Mouse (Mus musculus) ES-Bruce4 (cell line): ENCODE measurements around the gene Xylt2. TPM values are rescaled to one million over a fixed set of nuclear protein-coding genes. Genes with fewer than 3 reads are reported as not detected.
A peak's percentile ranks its signal among the peaks of the same experiment; 100 is the strongest.
"Not testable (repeated sequence)": the region's sequence is repeated elsewhere in the genome, so short reads cannot be mapped to it uniquely, and the experiment has no call there.

Experiments used
- H3K27ac ChIP-seq: 2 replicates; pipeline ENCODE4 v1.5.1; 2012; ENCODE audit warnings: low read length, inconsistent platforms; ENCODE audit not compliant: insufficient read depth
- H3K27me3 ChIP-seq: 2 replicates; pipeline ENCODE4 v1.6.1; 2012; ENCODE audit warnings: mild to moderate bottlenecking, low read length, inconsistent platforms; ENCODE audit not compliant: control insufficient read depth, poor library complexity, insufficient read depth, severe bottlenecking
- H3K36me3 ChIP-seq: 2 replicates; pipeline ENCODE4 v1.6.1; 2012; ENCODE audit warnings: inconsistent platforms, mild to moderate bottlenecking, low read length, moderate library complexity; ENCODE audit not compliant: control insufficient read depth, poor library complexity, insufficient read depth, severe bottlenecking
- H3K4me1 ChIP-seq: one replicate; pipeline ENCODE4 v1.8.1; 2011; ENCODE audit warnings: low read length; ENCODE audit not compliant: control insufficient read depth, insufficient read depth
- H3K4me3 ChIP-seq: 2 replicates; pipeline ENCODE4 v1.5.1; 2011; ENCODE audit warnings: low read depth, mild to moderate bottlenecking, low read length
- H3K9ac ChIP-seq: 2 replicates; pipeline ENCODE4 v1.6.1; 2012; ENCODE audit warnings: low read depth, mild to moderate bottlenecking, inconsistent platforms; ENCODE audit not compliant: poor library complexity, severe bottlenecking
- H3K9me3 ChIP-seq: replicated peaks from 2 replicates; pipeline ENCODE4 v1.6.1; 2012; ENCODE audit warnings: mild to moderate bottlenecking, low read length, inconsistent platforms; ENCODE audit not compliant: control insufficient read depth, poor library complexity, insufficient read depth, severe bottlenecking
- CTCF ChIP-seq: IDR thresholded peaks from one replicate; pipeline ENCODE4 v1.8.1; 2011; ENCODE audit warnings: low read depth, low read length
- EP300 ChIP-seq: IDR thresholded peaks from 2 replicates; pipeline ENCODE4 v1.6.1; 2011; ENCODE audit warnings: low read depth, low read length; ENCODE audit not compliant: insufficient read depth
- POLR2A ChIP-seq: IDR thresholded peaks from one replicate; pipeline ENCODE4 v1.8.1; 2011; ENCODE audit warnings: low read length; ENCODE audit not compliant: insufficient read depth
- polyA plus RNA-seq: library from polyadenylated mRNA; stranded (reverse); fragments of >200 nt; gene quantifications from 2 replicates; pipeline ENCODE4 v1.2.4, GENCODE M21; 2011; ENCODE audit warnings: low read depth; ENCODE audit not compliant: missing spikeins, insufficient read depth, insufficient read length

The Xylt2 gene
- polyA plus RNA-seq, 1 experiment = 20.1 TPM

DNA sequence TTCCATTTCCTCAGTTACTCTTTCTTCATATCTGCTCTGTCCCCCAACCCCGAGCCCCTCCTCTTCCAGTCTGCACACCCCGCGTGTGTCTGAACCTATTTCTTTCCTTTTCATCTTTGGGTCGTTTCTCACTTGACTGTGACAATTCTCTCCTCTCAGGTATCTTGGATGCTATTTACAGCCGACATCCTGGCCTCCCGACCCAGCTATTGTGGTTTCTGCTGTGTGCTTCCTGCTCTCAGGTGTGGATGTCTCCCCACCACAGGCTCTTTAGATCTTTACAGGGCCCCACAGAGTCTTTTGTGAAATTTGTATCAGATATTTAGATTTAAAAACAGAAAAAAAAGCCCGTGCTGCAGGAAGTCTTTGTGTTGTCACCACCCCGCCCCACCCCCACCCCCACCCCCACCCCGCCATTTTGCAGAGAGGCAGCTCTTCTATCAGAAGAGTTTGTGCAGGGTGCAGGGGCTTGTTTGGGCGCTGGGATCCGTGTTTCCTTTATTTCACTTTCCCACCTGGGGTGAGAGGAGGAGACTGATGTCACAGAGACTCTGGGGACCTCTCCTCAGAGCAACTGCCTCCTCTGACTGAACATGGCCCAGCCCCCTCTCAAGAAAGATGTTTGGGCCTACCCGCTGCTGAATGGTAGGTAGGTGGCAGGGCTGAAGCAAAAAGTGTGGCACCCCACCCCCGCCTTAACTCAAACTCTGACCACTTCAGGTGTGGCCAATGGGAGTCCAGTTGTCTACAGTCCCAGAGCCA lies 20.6 kb upstream of the Xylt2 start:
- Histone ChIP-seq H3K27ac (no peak overlapping the region), H3K9ac (0 out of 2 replicates have a peak overlapping the region, but pooled peaks have one; percentile 9), H3K27me3 (no peaks in the 10 kb centered on the region), H3K4me3 (no peak overlapping the region), H3K4me1 (no peaks in the 10 kb centered on the region), H3K36me3 (no peaks in the 10 kb centered on the region), H3K9me3 (no peaks in the 10 kb centered on the region)
- no peak for TF ChIP-seq POLR2A
- no peak for TF ChIP-seq CTCF
- no peak for TF ChIP-seq EP300

DNA sequence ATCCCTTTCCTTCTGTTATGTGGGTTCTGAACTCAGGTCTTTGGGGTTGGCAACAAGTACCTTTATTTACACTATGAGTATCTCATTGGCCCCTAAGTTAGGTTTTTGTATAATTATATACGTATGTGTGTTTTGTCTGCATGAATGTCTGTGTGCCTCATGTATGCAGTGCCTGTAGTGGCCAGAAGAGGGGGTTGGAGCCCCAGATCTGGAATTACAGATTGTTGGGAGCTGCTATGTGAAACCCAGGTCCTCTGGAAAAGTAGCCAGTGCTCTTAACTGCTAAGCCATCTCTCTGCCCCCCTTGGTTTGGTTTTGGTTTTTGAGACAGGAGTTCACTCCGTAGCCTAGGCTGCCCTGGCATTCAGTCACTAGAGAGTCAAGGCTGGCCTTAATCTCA lies 19.8 kb upstream of the Xylt2 start:
- Histone ChIP-seq H3K36me3 (no peaks in the 10 kb centered on the region), H3K27me3 (no peaks in the 10 kb centered on the region), H3K9me3 (no peaks in the 10 kb centered on the region), H3K4me3 (no peak overlapping the region), H3K4me1 (no peaks in the 10 kb centered on the region), H3K9ac (no peak overlapping the region), H3K27ac (no peak overlapping the region)
- TF ChIP-seq POLR2A (no peak), EP300 (no peak), CTCF (peak; percentile 18)

DNA sequence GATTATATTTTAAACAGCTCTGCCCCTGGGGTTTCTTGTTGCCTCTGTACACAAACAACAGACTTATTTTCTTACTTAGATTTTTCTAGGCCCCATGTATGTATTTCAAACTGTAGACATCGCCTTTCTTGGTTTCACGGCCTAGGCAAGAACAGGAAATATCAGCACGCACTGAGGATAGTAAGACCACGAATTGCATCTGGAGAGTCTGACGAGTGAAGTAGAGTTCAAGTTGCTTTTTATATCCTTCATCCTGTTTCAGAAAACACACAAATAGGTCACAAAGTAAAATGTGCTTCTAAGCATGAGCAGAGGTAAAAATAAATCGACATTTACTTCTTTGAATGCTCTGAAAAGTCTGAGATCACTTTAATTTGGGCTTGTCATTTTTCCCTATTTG lies 18.2 kb upstream of the Xylt2 start:
- Histone ChIP-seq H3K4me3 (no peak overlapping the region), H3K36me3 (no peaks in the 10 kb centered on the region), H3K27me3 (no peaks in the 10 kb centered on the region), H3K4me1 (no peaks in the 10 kb centered on the region), H3K9me3 (no peaks in the 10 kb centered on the region), H3K9ac (no peak overlapping the region), H3K27ac (no peak overlapping the region)
- no peak for TF ChIP-seq CTCF
- TF ChIP-seq EP300 = no peak
- TF ChIP-seq POLR2A = no peak

DNA sequence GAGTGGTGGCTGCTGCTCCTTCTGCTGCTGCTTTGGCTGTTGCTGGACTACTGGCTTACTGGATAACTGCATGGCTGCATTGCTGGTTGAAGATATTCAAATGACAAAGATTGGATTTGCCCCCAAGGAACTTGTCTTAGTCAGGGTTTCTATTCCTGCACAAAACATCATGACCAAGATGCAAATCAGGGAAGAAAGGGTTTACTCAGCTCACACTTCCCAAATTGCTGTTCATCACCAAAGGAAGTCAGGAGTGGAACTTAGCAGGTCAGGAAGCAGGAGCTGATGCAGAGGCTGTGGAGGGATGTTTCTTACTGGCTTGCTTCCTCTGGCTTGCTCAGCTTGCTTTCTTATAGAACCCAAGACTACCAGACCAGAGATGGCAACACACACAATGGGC lies 15.2 kb upstream of the Xylt2 start:
- H3K9me3 ChIP-seq, H3K36me3 ChIP-seq, H3K27ac ChIP-seq, H3K9ac ChIP-seq, H3K27me3 ChIP-seq, H3K4me3 ChIP-seq, H3K4me1 ChIP-seq: not testable (repeated sequence)

DNA sequence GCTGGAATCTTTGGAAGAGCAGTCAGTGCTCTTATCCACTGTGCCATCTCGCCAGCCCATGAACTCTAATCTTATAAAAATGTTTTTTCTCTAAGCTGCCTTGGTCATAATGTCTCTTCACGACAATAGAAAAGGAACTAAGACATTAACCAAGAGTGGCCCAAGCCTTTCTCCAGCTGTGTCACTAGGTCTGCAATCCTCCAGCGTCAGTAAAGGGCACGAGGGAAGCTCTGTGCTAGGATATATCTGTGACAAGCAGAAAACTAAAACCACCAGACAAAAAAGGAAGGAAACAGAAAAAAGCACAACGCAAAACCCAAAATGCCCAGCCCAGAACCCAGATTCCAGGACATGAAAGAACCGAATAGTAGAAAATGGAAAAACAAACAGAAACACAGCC lies 9.9 kb upstream of the Xylt2 start:
- no peak overlapping the region for H3K4me3 ChIP-seq
- no peaks in the 10 kb centered on the region for H3K9me3 ChIP-seq
- H3K27ac ChIP-seq = no peak overlapping the region
- H3K27me3 ChIP-seq = no peaks in the 10 kb centered on the region
- H3K36me3 ChIP-seq = no peaks in the 10 kb centered on the region
- no peak for TF ChIP-seq EP300
- no peak for TF ChIP-seq POLR2A
- TF ChIP-seq CTCF = no peak
- no peak overlapping the region for H3K9ac ChIP-seq
- H3K4me1 ChIP-seq = no peaks in the 10 kb centered on the region

DNA sequence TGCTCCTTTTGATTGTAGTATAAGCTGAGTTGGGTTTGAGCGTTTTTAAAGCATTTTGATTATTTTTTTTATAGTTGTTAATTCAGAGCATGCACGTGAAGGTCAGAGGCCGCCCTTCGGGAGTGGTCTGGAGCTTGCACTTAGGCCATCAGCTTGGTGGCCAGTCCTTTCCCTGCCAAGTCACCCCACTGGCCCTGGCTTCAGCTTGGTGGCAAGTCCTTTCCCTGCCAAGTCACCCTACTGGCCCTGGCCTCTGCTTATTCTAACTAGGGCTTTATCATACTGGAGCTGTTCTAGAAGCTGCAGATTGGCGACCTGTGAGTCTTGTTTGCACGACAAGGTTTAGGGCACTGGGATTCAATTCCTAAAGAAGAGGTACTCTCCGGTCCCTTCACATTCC lies 5.1 kb upstream of the Xylt2 start:
- Histone ChIP-seq H3K9me3 (no peaks in the 10 kb centered on the region), H3K27me3 (no peaks in the 10 kb centered on the region), H3K9ac (no peak overlapping the region), H3K36me3 (no peaks in the 10 kb centered on the region), H3K27ac (no peak overlapping the region), H3K4me3 (no peak overlapping the region), H3K4me1 (no peaks in the 10 kb centered on the region)
- no peak for TF ChIP-seq CTCF

DNA sequence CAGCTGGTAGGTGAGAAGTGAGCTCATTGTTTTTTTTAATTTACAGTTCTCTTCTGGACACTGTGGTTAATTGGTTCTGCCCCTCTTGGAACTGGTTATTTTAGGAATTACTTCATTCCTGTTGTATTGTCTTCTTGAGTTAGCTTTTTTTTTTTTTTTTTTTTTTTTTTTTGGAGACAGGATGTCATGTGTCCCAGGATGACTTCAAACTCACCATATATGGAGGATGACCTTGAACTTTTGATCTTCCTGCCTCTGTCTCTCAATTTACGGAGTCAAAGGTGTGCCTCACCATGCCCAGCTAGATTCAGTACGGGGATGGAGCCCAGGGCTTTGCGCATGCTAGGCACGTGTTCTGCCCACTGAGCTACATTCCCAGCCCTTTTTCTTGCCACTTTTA lies 4.3 kb upstream of the Xylt2 start:
- Histone ChIP-seq H3K27ac (no peak overlapping the region), H3K4me3 (no peak overlapping the region), H3K36me3 (no peaks in the 10 kb centered on the region), H3K9me3 (no peaks in the 10 kb centered on the region), H3K9ac (no peak overlapping the region), H3K27me3 (no peaks in the 10 kb centered on the region), H3K4me1 (no peaks in the 10 kb centered on the region)
- no peak for TF ChIP-seq CTCF
- TF ChIP-seq POLR2A = no peak
- no peak for TF ChIP-seq EP300
